Mouse (Mus musculus) spleen, adult 2 months (tissue): ENCODE data around the gene Pigu. TPM values are rescaled to one million over a fixed set of nuclear protein-coding genes. Genes with fewer than 3 reads are reported as not detected.

Source experiments
- DNase-seq, 2 experiments: peaks; one replicate each; pipeline versions ENCODE4 v3.0.0 to v3.0.0-alpha.2; 2012 to 2021; ENCODE audit warnings: low spot score in 2 of 2, low read depth in 1 of 2
- H3K27ac ChIP-seq: fragments of 200-500 bp; 2 replicates; pipeline ENCODE4 v1.5.1; 2012; ENCODE audit warnings: low read length, inconsistent platforms; ENCODE audit not compliant: insufficient read depth
- H3K27me3 ChIP-seq: fragments of 200-500 bp; 2 replicates; pipeline ENCODE4 v1.6.1; 2012; ENCODE audit warnings: mild to moderate bottlenecking, moderate library complexity, low read length, inconsistent platforms; ENCODE audit not compliant: control insufficient read depth, insufficient read depth
- H3K36me3 ChIP-seq: fragments of 200-500 bp; 2 replicates; pipeline ENCODE4 v1.6.1; 2012; ENCODE audit warnings: mild to moderate bottlenecking, low read length, inconsistent platforms; ENCODE audit not compliant: control insufficient read depth, insufficient read depth
- H3K4me1 ChIP-seq: fragments of 200-500 bp; 2 replicates; pipeline ENCODE4 v1.6.1; 2011; ENCODE audit warnings: inconsistent platforms; ENCODE audit not compliant: control insufficient read depth, insufficient read depth, insufficient read length
- H3K4me3 ChIP-seq: fragments of 200-500 bp; 2 replicates; pipeline ENCODE4 v1.5.1; 2011; ENCODE audit warnings: mild to moderate bottlenecking, inconsistent platforms; ENCODE audit not compliant: insufficient read depth, insufficient read length; ENCODE audit errors: extremely low read depth
- CTCF ChIP-seq: fragments of 200-500 bp; IDR thresholded peaks from 2 replicates; pipeline ENCODE4 v1.5.1; 2011; ENCODE audit warnings: mild to moderate bottlenecking, inconsistent platforms; ENCODE audit not compliant: insufficient read depth, insufficient read length, insufficient replicate concordance; ENCODE audit errors: extremely low read depth
- POLR2A ChIP-seq: fragments of 200-500 bp; IDR thresholded peaks from 2 replicates; pipeline ENCODE4 v1.6.1; 2011; ENCODE audit warnings: low read depth, low read length, inconsistent platforms
- WGBS: fragments of 180-500 bp; shearing (Covaris S2); methylation state at CpG from one replicate; pipeline ENCODE4 v1.1.7; 2018; 5-methylcytosine and 5-hydroxymethylcytosine counted together
- polyA plus RNA-seq: library from polyadenylated mRNA; depleted of rRNA; stranded (reverse); fragments of >200 nt; gene quantifications from 2 replicates; pipeline ENCODE4 v1.2.3, GENCODE M21; 2012

The Pigu gene
- polyA plus RNA-seq, 1 experiment = 16.0 TPM

- DNase-seq = no peak
- no peak for TF ChIP-seq POLR2A
- TF ChIP-seq CTCF = no peak
- H3K27ac ChIP-seq = no peak overlapping the region
- H3K4me1 ChIP-seq = no peaks in the 10 kb centered on the region
- 66% methylated on average over 7 of the region's 7 CpGs for WGBS
- no peak overlapping the region for H3K4me3 ChIP-seq
- no peaks in the 10 kb centered on the region for H3K36me3 ChIP-seq
- no peaks in the 10 kb centered on the region for H3K27me3 ChIP-seq
Measured at GRCm38 (mm10) chr2:155367635-155368284, 10.5 kb upstream of the Pigu start.

- no peaks in the 10 kb centered on the region for H3K4me1 ChIP-seq
- no peak overlapping the region for H3K27ac ChIP-seq
- DNase-seq = no peak
- no peaks in the 10 kb centered on the region for H3K27me3 ChIP-seq
- no peaks in the 10 kb centered on the region for H3K36me3 ChIP-seq
- WGBS = 32% methylated on average over 14 of the region's 14 CpGs
- H3K4me3 ChIP-seq = peak overlapping the region; percentile 52
- no peak for TF ChIP-seq POLR2A
- TF ChIP-seq CTCF = no peak
Measured at GRCm38 (mm10) chr2:155357686-155358399, 613 bp upstream of the Pigu start.

- no peak for DNase-seq
- Histone ChIP-seq H3K36me3 (no peaks in the 10 kb centered on the region), H3K4me3 (no peak overlapping the region), H3K27ac (no peak overlapping the region), H3K4me1 (no peaks in the 10 kb centered on the region), H3K27me3 (no peaks in the 10 kb centered on the region)
- TF ChIP-seq POLR2A (no peak), CTCF (no peak)
- 95% methylated on average over 3 of the region's 3 CpGs for WGBS
Measured at GRCm38 (mm10) chr2:155354402-155354801, 2.8 kb downstream of the Pigu start.

GRCm38 (mm10) chr2:155346670-155347069 is 10.6 kb downstream of the Pigu start:
- Histone ChIP-seq H3K36me3 (peaks cover 1% of the 10 kb centered on the region; the same call in 1 of the 2 replicates), H3K27me3 (no peaks in the 10 kb centered on the region), H3K4me1 (no peaks in the 10 kb centered on the region), H3K27ac (no peak overlapping the region), H3K4me3 (no peak overlapping the region)
- 83% methylated on average over 1 of the region's 1 CpGs for WGBS
- no peak for DNase-seq
- TF ChIP-seq CTCF = no peak
- no peak for TF ChIP-seq POLR2A

- H3K27me3 ChIP-seq = no peaks in the 10 kb centered on the region
- no peaks in the 10 kb centered on the region for H3K4me1 ChIP-seq
- H3K36me3 ChIP-seq = peaks cover under 1% of the 10 kb centered on the region; the same call in 1 of the 2 replicates
- no peak overlapping the region for H3K4me3 ChIP-seq
- no peak for DNase-seq
- no peak overlapping the region for H3K27ac ChIP-seq
- TF ChIP-seq POLR2A (no peak), CTCF (no peak)
Measured at GRCm38 (mm10) chr2:155340166-155340565, 17.1 kb downstream of the Pigu start.

- Histone ChIP-seq H3K27me3 (no peaks in the 10 kb centered on the region), H3K4me3 (no peak overlapping the region), H3K4me1 (no peaks in the 10 kb centered on the region), H3K36me3 (peaks cover 4% of the 10 kb centered on the region), H3K27ac (no peak overlapping the region)
- 96% methylated on average over 3 of the region's 3 CpGs for WGBS
- TF ChIP-seq POLR2A (no peak), CTCF (no peak)
- DNase-seq = no peak
Measured at GRCm38 (mm10) chr2:155336254-155336653, 21.0 kb downstream of the Pigu start.

GRCm38 (mm10) chr2:155335231-155335630 is 22.0 kb downstream of the Pigu start:
- TF ChIP-seq CTCF = no peak
- no peak for TF ChIP-seq POLR2A
- Histone ChIP-seq H3K27ac (no peak overlapping the region), H3K4me3 (no peak overlapping the region), H3K36me3 (peaks cover 6% of the 10 kb centered on the region), H3K4me1 (no peaks in the 10 kb centered on the region), H3K27me3 (no peaks in the 10 kb centered on the region)
- no peak for DNase-seq
- 93% methylated on average over 1 of the region's 1 CpGs for WGBS
